Mouse (Mus musculus) MEL (cell line): ENCODE results near the gene Terb1. TPM values are rescaled to one million over a fixed set of nuclear protein-coding genes. Genes with fewer than 3 reads are reported as not detected.
A peak's percentile ranks its signal among the peaks of the same experiment; 100 is the strongest.

ENCODE experiments used
- DNase-seq: peaks from one replicate; pipeline ENCODE4 v3.0.0; 2011; ENCODE audit warnings: low read depth, low spot score
- H3K27ac ChIP-seq: 2 replicates; pipeline ENCODE4 v1.5.1; 2012; ENCODE audit warnings: low read depth, mild to moderate bottlenecking, control low read depth, low read length, moderate library complexity; ENCODE audit not compliant: control insufficient read depth
- H3K27me3 ChIP-seq, 2 experiments: fragments of 150-350 bp in 1 of 2; sonication (generic) in 1 of 2; 2 replicates each; pipeline ENCODE4 v1.6.1; 2012; ENCODE audit warnings: low read length in 2 of 2, mild to moderate bottlenecking in 2 of 2, improper control_type of control experiment in 1 of 2, moderate library complexity in 1 of 2; ENCODE audit not compliant: insufficient read depth in 2 of 2, control insufficient read depth in 1 of 2
- H3K36me3 ChIP-seq, 2 experiments: 2 replicates each; pipeline ENCODE4 v1.6.1; 2012 to 2014; ENCODE audit warnings: low read length in 2 of 2, improper control_type of control experiment in 1 of 2, inconsistent platforms in 1 of 2, mild to moderate bottlenecking in 1 of 2; ENCODE audit not compliant: insufficient read depth in 2 of 2, control insufficient read depth in 1 of 2
- H3K4me1 ChIP-seq, 2 experiments: fragments of 150-350 bp in 1 of 2; sonication (generic) in 1 of 2; 2 replicates each; pipeline ENCODE4 v1.6.1; 2012; ENCODE audit warnings: low read length in 2 of 2, improper control_type of control experiment in 1 of 2, mild to moderate bottlenecking in 1 of 2; ENCODE audit not compliant: insufficient read depth in 2 of 2, control insufficient read depth in 1 of 2
- H3K4me3 ChIP-seq, 2 experiments: fragments of 150-350 bp in 1 of 2; sonication (generic) in 1 of 2; 2 replicates each; pipeline ENCODE4 v1.5.1; 2012; ENCODE audit warnings: low read depth in 2 of 2, low read length in 2 of 2, mild to moderate bottlenecking in 2 of 2, moderate library complexity in 2 of 2, control low read depth in 1 of 2, improper control_type of control experiment in 1 of 2; ENCODE audit not compliant: control insufficient read depth in 1 of 2, insufficient read depth in 1 of 2
- H3K79me2 ChIP-seq: 2 replicates; pipeline ENCODE4 v1.6.1; 2012; ENCODE audit warnings: mild to moderate bottlenecking, low read length, moderate library complexity; ENCODE audit not compliant: control insufficient read depth, poor library complexity, insufficient read depth
- H3K9ac ChIP-seq: 2 replicates; pipeline ENCODE4 v1.6.1; 2012; ENCODE audit warnings: low read depth, mild to moderate bottlenecking, control low read depth, low read length, moderate library complexity; ENCODE audit not compliant: control insufficient read depth, poor library complexity, severe bottlenecking
- H3K9me3 ChIP-seq: fragments of 150-350 bp; sonication (generic); replicated peaks from 2 replicates; pipeline ENCODE4 v1.6.1; 2012; ENCODE audit warnings: mild to moderate bottlenecking, low read length, improper control_type of control experiment, moderate library complexity; ENCODE audit not compliant: insufficient read depth
- CHD2 ChIP-seq: IDR thresholded peaks from 2 replicates; pipeline ENCODE4 v1.6.1; 2011; ENCODE audit warnings: low read length, improper control_type of control experiment
- CTCF ChIP-seq, 3 experiments: IDR thresholded peaks in 2 of 3; conservative IDR thresholded peaks in 1 of 3; 2 replicates each; pipeline ENCODE4 v1.5.1; 2011 to 2012; ENCODE audit warnings: low read length in 3 of 3, low read depth in 2 of 3, mild to moderate bottlenecking in 2 of 3, improper control_type of control experiment in 1 of 3, inconsistent platforms in 1 of 3, mixed read lengths in 1 of 3, moderate library complexity in 1 of 3; ENCODE audit not compliant: control insufficient read depth in 1 of 3, insufficient read depth in 1 of 3, poor library complexity in 1 of 3, severe bottlenecking in 1 of 3
- E2F4 ChIP-seq: IDR thresholded peaks from 2 replicates; pipeline ENCODE4 v1.6.1; 2011; ENCODE audit warnings: low read depth, low read length, improper control_type of control experiment, borderline replicate concordance
- EP300 ChIP-seq, 2 experiments: IDR thresholded peaks; 2 replicates each; pipeline ENCODE4 v1.6.1; 2011; ENCODE audit warnings: improper control_type of control experiment in 2 of 2, low read length in 2 of 2, low read depth in 1 of 2, mild to moderate bottlenecking in 1 of 2
- ETS1 ChIP-seq: IDR thresholded peaks from 2 replicates; pipeline ENCODE4 v1.6.1; 2012; ENCODE audit warnings: low read depth, mild to moderate bottlenecking, inconsistent platforms, low read length, improper control_type of control experiment, moderate library complexity
- MAX ChIP-seq: IDR thresholded peaks from 2 replicates; pipeline ENCODE4 v1.6.1; 2011; ENCODE audit warnings: low read length, improper control_type of control experiment
- MAZ ChIP-seq: IDR thresholded peaks from 2 replicates; pipeline ENCODE4 v1.6.1; 2012; ENCODE audit warnings: low read depth, mild to moderate bottlenecking, inconsistent platforms, low read length, improper control_type of control experiment
- MEF2A ChIP-seq: IDR thresholded peaks from 2 replicates; pipeline ENCODE4 v1.6.1; 2014; ENCODE audit warnings: low read depth, mild to moderate bottlenecking, inconsistent platforms, low read length, improper control_type of control experiment; ENCODE audit not compliant: poor library complexity, insufficient replicate concordance, severe bottlenecking; ENCODE audit errors: extremely low read depth
- MXI1 ChIP-seq: IDR thresholded peaks from 2 replicates; pipeline ENCODE4 v1.6.1; 2011; ENCODE audit warnings: mild to moderate bottlenecking, low read depth, low read length, improper control_type of control experiment
- MYB ChIP-seq: IDR thresholded peaks from 2 replicates; pipeline ENCODE4 v1.6.1; 2011; ENCODE audit warnings: mild to moderate bottlenecking, low read depth, low read length, improper control_type of control experiment
- POLR2AphosphoS5 ChIP-seq: IDR thresholded peaks from 2 replicates; pipeline ENCODE4 v1.6.1; 2012; ENCODE audit warnings: low read depth, borderline replicate concordance, mild to moderate bottlenecking, inconsistent platforms, low read length, moderate library complexity, mixed read lengths
- SIN3A ChIP-seq: IDR thresholded peaks from 2 replicates; pipeline ENCODE4 v1.6.1; 2012; ENCODE audit warnings: low read length, improper control_type of control experiment, inconsistent platforms
- TAL1 ChIP-seq: IDR thresholded peaks from 2 replicates; pipeline ENCODE4 v1.6.1; 2012; ENCODE audit warnings: mild to moderate bottlenecking, inconsistent platforms, low read length, moderate library complexity, mixed read lengths
- UBTF ChIP-seq: IDR thresholded peaks from 2 replicates; pipeline ENCODE4 v1.6.1; 2012; ENCODE audit warnings: low read depth, mild to moderate bottlenecking, inconsistent platforms, low read length, improper control_type of control experiment, moderate library complexity, borderline replicate concordance; ENCODE audit not compliant: insufficient read depth
- USF1 ChIP-seq: IDR thresholded peaks from 2 replicates; pipeline ENCODE4 v1.6.1; 2014; ENCODE audit warnings: low read depth, mild to moderate bottlenecking, inconsistent platforms, low read length, improper control_type of control experiment, moderate library complexity
- ZC3H11A ChIP-seq: IDR thresholded peaks from 2 replicates; pipeline ENCODE4 v1.6.1; 2012; ENCODE audit warnings: low read depth, mild to moderate bottlenecking, inconsistent platforms, low read length, improper control_type of control experiment
- ZKSCAN1 ChIP-seq: IDR thresholded peaks from 2 replicates; pipeline ENCODE4 v1.6.1; 2012; ENCODE audit warnings: low read depth, mild to moderate bottlenecking, inconsistent platforms, low read length, improper control_type of control experiment, moderate library complexity
- polyA plus RNA-seq, 2 experiments: library from polyadenylated mRNA; stranded (reverse) in 1 of 2; unstranded in 1 of 2; fragments of >175 nt in 1 of 2; fragments of >200 nt in 1 of 2; gene quantifications; 2 replicates each; pipeline versions ENCODE4 v1.2.1 to v1.2.4; 2012; ENCODE audit warnings: low replicate concordance in 2 of 2, low read depth in 1 of 2; ENCODE audit not compliant: insufficient read length in 2 of 2, insufficient read depth in 1 of 2, missing spikeins in 1 of 2
- total RNA-seq: library from RNA; depleted of rRNA; stranded (reverse); fragments of 300-350 nt; gene quantifications from 2 replicates; pipeline ENCODE4 v1.2.3, GENCODE M21; 2012

The Terb1 gene
- total and polyA plus RNA-seq, 3 experiments: not detected

DNA sequence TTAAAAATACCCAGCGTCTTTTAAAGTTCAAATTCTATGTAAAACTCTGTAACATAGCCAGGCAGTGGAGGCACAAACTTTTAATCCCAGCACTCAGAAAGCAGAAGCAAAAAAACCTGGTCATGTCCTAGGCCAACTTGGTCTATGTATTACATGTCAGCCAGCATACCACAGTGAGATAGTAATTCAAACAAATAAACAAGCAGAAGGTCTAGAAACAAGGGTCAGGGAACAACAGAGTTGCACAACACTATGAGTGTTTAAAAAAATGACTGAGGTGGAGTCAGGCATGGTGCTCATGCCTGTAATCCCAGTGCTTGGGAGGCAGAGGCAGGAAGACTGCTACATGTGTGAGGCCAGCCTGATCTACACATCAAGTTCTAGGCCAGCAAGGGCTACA is 30.6 kb downstream of the Terb1 start:
- H3K9me3 ChIP-seq: no peaks in the 10 kb centered on the region
- H3K4me3 ChIP-seq: no peak overlapping the region
- no peak overlapping the region for H3K27ac ChIP-seq
- H3K9ac ChIP-seq: no peak overlapping the region
- TF ChIP-seq SIN3A (no peak), MAZ (no peak), EP300 (IDR thresholded peaks at IDR 0.05; ENCODE audit: low read depth in 1 of 2, low read length in 2 of 2) (no peak), USF1 (no peak), ZC3H11A (no peak), ZKSCAN1 (no peak), E2F4 (no peak), MYB (no peak), MAX (no peak), MXI1 (no peak)
- TF ChIP-seq, all 39 proteins: peak for 0
- Histone ChIP-seq H3K4me1 (no peaks in the 10 kb centered on the region), H3K27me3 (peaks cover 5 to 8% of the 10 kb centered on the region in 2 experiments), H3K79me2 (no peaks in the 10 kb centered on the region), H3K36me3 (no peaks in the 10 kb centered on the region)
- DNase-seq: no peak

DNA sequence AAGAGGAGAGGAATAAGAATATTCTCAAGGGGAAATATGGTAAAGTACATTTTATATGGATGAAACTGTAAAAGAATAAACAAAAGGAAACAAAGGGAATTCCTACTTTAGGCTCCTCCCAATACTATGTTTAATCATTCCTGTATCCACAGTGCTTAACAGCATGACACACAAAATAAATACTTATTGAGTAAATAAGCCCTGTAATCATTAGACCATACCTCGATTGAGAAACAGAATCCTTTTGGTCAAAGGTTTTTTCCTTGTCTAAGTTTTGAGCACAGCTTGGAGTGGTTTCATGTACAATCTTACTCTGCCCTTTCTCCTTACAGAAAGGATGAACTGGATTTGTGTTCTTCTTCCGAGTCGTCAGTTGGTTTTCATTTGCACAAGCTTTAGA is 37.2 kb downstream of the Terb1 start:
- Histone ChIP-seq H3K4me1 (no peaks in the 10 kb centered on the region), H3K79me2 (no peaks in the 10 kb centered on the region), H3K9me3 (no peaks in the 10 kb centered on the region), H3K27ac (no peak overlapping the region), H3K4me3 (no peak overlapping the region), H3K27me3 (peaks cover 4 to 7% of the 10 kb centered on the region in 2 experiments; a peak in 3 of 4 replicates)
- DNase-seq: no peak
- TF ChIP-seq MEF2A: no peak
- no peak for TF ChIP-seq CTCF (IDR thresholded peaks at IDR 0.05 in 2 of 3, conservative IDR thresholded peaks at IDR 0.05 in 1 of 3; ENCODE audit: control insufficient read depth in 1 of 3, insufficient read depth in 1 of 3, low read depth in 2 of 3, low read length in 3 of 3, poor library complexity in 1 of 3, severe bottlenecking in 1 of 3)
- TF ChIP-seq CHD2: no peak
- TF ChIP-seq POLR2AphosphoS5: no peak
- TF ChIP-seq, all 39 proteins: peak for 0
- Histone ChIP-seq H3K9ac (no peak overlapping the region), H3K36me3 (no peaks in the 10 kb centered on the region)

DNA sequence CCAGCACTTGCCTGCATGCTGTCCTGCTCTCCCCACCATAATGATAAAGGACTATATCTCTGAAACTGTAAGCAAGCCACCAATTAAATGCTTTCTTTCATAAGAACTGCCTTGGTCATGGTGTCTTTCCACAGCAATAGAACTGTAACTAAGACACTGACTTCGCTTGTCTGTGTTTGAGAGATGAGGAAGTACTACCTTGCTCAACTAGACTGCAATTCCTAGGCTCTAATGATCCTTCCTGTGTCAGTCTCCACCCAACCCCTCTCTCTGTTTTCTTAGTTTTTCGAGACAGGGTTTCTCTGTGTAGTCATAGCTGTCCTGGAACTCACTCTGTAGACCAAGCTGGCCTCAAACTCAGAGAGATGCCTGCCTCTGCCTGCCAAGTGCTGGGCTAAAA is 42.2 kb downstream of the Terb1 start:
- H3K27me3 ChIP-seq: peaks cover 2 to 3% of the 10 kb centered on the region in 2 experiments; a peak in 3 of 4 replicates
- H3K27ac ChIP-seq: no peak overlapping the region
- no peaks in the 10 kb centered on the region for H3K4me1 ChIP-seq
- no peaks in the 10 kb centered on the region for H3K79me2 ChIP-seq
- DNase-seq: peak; percentile 14
- no peaks in the 10 kb centered on the region for H3K9me3 ChIP-seq
- no peak overlapping the region for H3K4me3 ChIP-seq
- no peak overlapping the region for H3K9ac ChIP-seq
- H3K36me3 ChIP-seq: no peaks in the 10 kb centered on the region
- TF ChIP-seq TAL1: no peak
- TF ChIP-seq ETS1: no peak
- TF ChIP-seq UBTF: no peak
- no peak for TF ChIP-seq ZKSCAN1
- no peak for TF ChIP-seq MAZ
- no peak for TF ChIP-seq ZC3H11A
